Mouse (Mus musculus) C2C12 (cell line): ENCODE data around the gene Hmbs. TPM values are rescaled to one million over a fixed set of nuclear protein-coding genes. Genes with fewer than 3 reads are reported as not detected.

Source experiments
- H3K27me3 ChIP-seq: one replicate; pipeline ENCODE4 v1.6.1; 2011; ENCODE audit not compliant: control insufficient read depth, insufficient read depth, insufficient read length
- H3K36me3 ChIP-seq: one replicate; pipeline ENCODE4 v1.6.1; 2011; ENCODE audit not compliant: control insufficient read depth, insufficient read depth
- H3K4me3 ChIP-seq: one replicate; pipeline ENCODE4 v1.5.1; 2011; ENCODE audit warnings: mild to moderate bottlenecking, control low read depth; ENCODE audit not compliant: poor library complexity, insufficient read depth, severe bottlenecking
- H3K79me2 ChIP-seq: one replicate; pipeline ENCODE4 v1.6.1; 2011; ENCODE audit not compliant: control insufficient read depth, insufficient read depth
- H3K79me3 ChIP-seq: one replicate; pipeline ENCODE4 v1.6.1; 2011; ENCODE audit warnings: low read depth, control low read depth
- H3ac ChIP-seq: one replicate; pipeline ENCODE3; 2011; ENCODE audit warnings: low read depth; ENCODE audit not compliant: control insufficient read depth, insufficient read length
- CEBPB ChIP-seq: IDR thresholded peaks from one replicate; pipeline ENCODE4 v1.6.1; 2011; ENCODE audit warnings: low read depth, mild to moderate bottlenecking, control low read depth, moderate library complexity
- CTCF ChIP-seq: IDR thresholded peaks from one replicate; pipeline ENCODE4 v1.5.1; 2011; ENCODE audit not compliant: control insufficient read depth, insufficient read depth, insufficient read length
- FOSL1 ChIP-seq: IDR thresholded peaks from one replicate; pipeline ENCODE4 v1.8.0; 2011; ENCODE audit warnings: mild to moderate bottlenecking, low read length; ENCODE audit not compliant: poor library complexity, insufficient read depth, severe bottlenecking
- MAX ChIP-seq: IDR thresholded peaks from one replicate; pipeline ENCODE4 v1.6.1; 2011; ENCODE audit warnings: mild to moderate bottlenecking, control low read depth
- MYOD1 ChIP-seq: IDR thresholded peaks from one replicate; pipeline ENCODE4 v1.6.1; 2011; ENCODE audit warnings: low read depth; ENCODE audit not compliant: control insufficient read depth, insufficient read length
- MYOG ChIP-seq: IDR thresholded peaks from one replicate; pipeline ENCODE4 v1.6.1; 2011; ENCODE audit not compliant: control insufficient read depth, insufficient read length; ENCODE audit errors: extremely low read depth
- USF1 ChIP-seq: IDR thresholded peaks from one replicate; pipeline ENCODE4 v1.6.1; 2011; ENCODE audit warnings: low read depth, mild to moderate bottlenecking, control low read depth, moderate library complexity
- polyA plus RNA-seq: library from polyadenylated mRNA; unstranded; fragments of >200 nt; fragmentation: generic; extraction: Trizol; gene quantifications from one replicate; pipeline ENCODE4 v1.2.1, GENCODE M21; 2012; ENCODE audit warnings: missing spikeins

Gene Hmbs
- polyA plus RNA-seq, 1 experiment, result 59.6 TPM

- Histone ChIP-seq H3K27me3 (no peaks in the 10 kb centered on the region), H3K79me3 (peaks cover 23% of the 10 kb centered on the region), H3ac (peak overlapping the region; percentile 86), H3K79me2 (peaks cover 34% of the 10 kb centered on the region), H3K4me3 (peak overlapping the region; percentile 86), H3K36me3 (peaks cover 66% of the 10 kb centered on the region)
- TF ChIP-seq MYOD1 (no peak), CTCF (no peak), USF1 (no peak), MYOG (no peak), FOSL1 (no peak)
Measured at GRCm38 (mm10) chr9:44336093-44336406, 8.0 kb downstream of the Hmbs start.

- no peaks in the 10 kb centered on the region for H3K27me3 ChIP-seq
- TF ChIP-seq USF1 (no peak), FOSL1 (no peak), MYOD1 (no peak), MYOG (no peak)
- H3K79me2 ChIP-seq, result peaks cover 34% of the 10 kb centered on the region
- H3K79me3 ChIP-seq, result peaks cover 22% of the 10 kb centered on the region
- peaks cover 68% of the 10 kb centered on the region for H3K36me3 ChIP-seq
- H3K4me3 ChIP-seq, result peak overlapping the region; percentile 86
- peak overlapping the region; percentile 86 for H3ac ChIP-seq
Measured at GRCm38 (mm10) chr9:44335331-44336092, 8.5 kb downstream of the Hmbs start.

GRCm38 (mm10) chr9:44334396-44335330 is 9.4 kb downstream of the Hmbs start, which contains the start of gene H2afx:
H2afx (plus strand) TSS chr9:44334694.
- peak within 1 kb of the TSS; percentile 86 for H3K4me3 ChIP-seq
- peak within 1 kb of the TSS; percentile 86 for H3ac ChIP-seq
- no peaks in the 10 kb centered on the region for H3K27me3 ChIP-seq
- H3K36me3 ChIP-seq, result peaks cover 71% of the 10 kb centered on the region
- TF ChIP-seq CTCF (peak; percentile 57), CEBPB (no peak), MYOG (no peak), USF1 (no peak), MYOD1 (no peak), FOSL1 (no peak), MAX (peak; percentile 80)
- H3K79me3 ChIP-seq, result peaks cover 22% of the 10 kb centered on the region
- peaks cover 34% of the 10 kb centered on the region for H3K79me2 ChIP-seq

- Histone ChIP-seq H3K79me2 (peaks cover 41% of the 10 kb centered on the region), H3K36me3 (peaks cover 77% of the 10 kb centered on the region), H3K4me3 (no peak overlapping the region), H3K79me3 (peaks cover 23% of the 10 kb centered on the region), H3ac (no peak overlapping the region), H3K27me3 (no peaks in the 10 kb centered on the region)
- TF ChIP-seq FOSL1, result no peak
- no peak for TF ChIP-seq CEBPB
- no peak for TF ChIP-seq USF1
- no peak for TF ChIP-seq MAX
- TF ChIP-seq MYOG, result no peak
- no peak for TF ChIP-seq MYOD1
- no peak for TF ChIP-seq CTCF
Measured at GRCm38 (mm10) chr9:44332918-44333638, 10.9 kb downstream of the Hmbs start.

- H3K79me2 ChIP-seq, result peaks cover 29% of the 10 kb centered on the region
- TF ChIP-seq CEBPB, result no peak
- TF ChIP-seq MYOG, result no peak
- no peak for TF ChIP-seq CTCF
- TF ChIP-seq MYOD1, result no peak
- TF ChIP-seq FOSL1, result no peak
- TF ChIP-seq USF1, result no peak
- TF ChIP-seq MAX, result no peak
- H3K4me3 ChIP-seq, result no peak overlapping the region
- H3K36me3 ChIP-seq, result peaks cover 60% of the 10 kb centered on the region
- H3K79me3 ChIP-seq, result peaks cover 17% of the 10 kb centered on the region
- H3ac ChIP-seq, result no peak overlapping the region
- no peaks in the 10 kb centered on the region for H3K27me3 ChIP-seq
Measured at GRCm38 (mm10) chr9:44330736-44331135, 13.3 kb downstream of the Hmbs start.
